Mouse (Mus musculus) ovary, postnatal 10 days (tissue): ENCODE data around the gene Filip1.
A peak's percentile ranks its signal among the peaks of the same experiment; 100 is the strongest.

ENCODE experiments used
- DNase-seq: peaks from one replicate; pipeline ENCODE4 v3.0.0; 2022; ENCODE audit warnings: low spot score

The Filip1 gene

GRCm38 (mm10) chr9:79979274-79979673, 33.4 kb downstream of the Filip1 start:
- DNase-seq = no peak

DNA sequence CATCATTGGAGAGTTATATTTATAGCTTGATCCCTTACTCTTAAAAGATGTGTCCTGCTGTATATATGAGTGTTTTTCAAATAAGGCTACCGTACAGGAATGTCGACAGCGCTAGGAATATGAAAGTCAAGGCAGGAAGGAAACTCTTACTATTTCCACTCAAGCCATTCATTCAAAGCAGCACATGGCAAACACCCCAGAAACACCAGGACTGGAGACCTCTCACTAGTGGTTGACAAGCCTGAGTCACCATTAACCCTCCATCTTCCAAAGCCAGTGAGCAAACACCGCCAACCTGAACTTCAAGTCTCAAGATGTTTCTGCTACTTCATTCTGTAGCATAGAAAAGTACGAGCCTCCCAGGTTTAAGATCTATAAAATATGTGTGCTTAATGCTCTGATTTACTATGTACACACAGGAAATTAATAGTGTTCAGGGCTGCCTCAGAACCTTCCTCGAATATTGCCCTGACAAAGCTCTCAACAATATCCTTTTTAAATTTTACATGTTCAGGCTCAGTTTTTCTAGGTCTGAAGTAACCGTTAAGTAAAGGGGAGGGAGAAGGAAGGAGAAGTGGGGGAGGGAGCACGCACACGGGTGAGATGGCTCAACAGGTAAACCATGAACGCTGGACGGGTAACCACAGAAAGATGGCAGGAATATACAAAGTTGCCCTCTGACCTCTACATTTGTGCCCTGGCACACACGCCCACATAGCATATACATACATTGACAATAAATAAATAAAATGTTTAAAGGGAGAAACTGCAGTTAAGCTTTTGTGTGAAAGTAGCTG, 34.2 kb downstream of the Filip1 start:
- DNase-seq = no peak

DNA sequence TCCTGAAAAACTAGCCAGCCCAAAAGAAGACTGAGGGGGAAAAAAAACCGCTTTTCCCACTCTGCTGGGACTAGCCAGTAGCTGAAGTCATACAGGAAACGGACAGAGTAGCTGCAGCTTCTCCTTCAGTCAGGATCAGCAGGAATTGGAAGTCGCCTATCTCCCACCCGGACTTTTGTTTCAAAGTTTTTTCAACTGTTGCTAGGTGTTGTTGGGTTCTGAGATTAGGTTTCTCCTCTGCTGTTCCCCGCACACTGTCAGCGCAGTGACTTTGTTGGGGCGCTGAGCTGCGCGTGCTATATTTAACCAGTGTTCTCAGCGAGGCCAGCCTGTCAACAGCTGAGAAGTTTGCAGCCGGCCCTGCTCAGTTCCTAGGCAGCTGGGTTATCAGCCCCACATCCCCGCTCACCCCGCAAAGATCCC, 35.1 kb downstream of the Filip1 start:
- peak; percentile 34 for DNase-seq

- DNase-seq = no peak
Observed at GRCm38 (mm10) chr9:79976789-79977188, 35.9 kb downstream of the Filip1 start.

DNA sequence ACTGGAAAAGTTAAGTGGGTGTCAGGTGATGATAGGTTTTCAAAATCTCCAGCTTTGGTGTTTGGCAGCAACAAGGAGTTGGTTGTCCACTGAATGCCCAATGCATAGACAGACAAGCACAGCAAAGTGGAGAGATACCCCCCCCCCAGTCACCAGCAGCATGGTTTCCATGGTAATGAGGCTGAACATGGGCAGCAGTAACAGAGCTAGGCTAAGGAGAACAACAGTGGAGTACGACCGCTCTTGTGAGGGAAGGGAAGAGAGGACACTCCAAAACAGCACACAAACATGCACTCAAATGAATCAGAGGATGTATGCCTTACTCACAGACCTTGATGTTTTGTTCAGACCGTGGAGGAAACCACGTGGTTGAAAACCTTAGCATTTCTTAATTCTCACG, 37.5 kb downstream of the Filip1 start:
- DNase-seq = no peak

DNA sequence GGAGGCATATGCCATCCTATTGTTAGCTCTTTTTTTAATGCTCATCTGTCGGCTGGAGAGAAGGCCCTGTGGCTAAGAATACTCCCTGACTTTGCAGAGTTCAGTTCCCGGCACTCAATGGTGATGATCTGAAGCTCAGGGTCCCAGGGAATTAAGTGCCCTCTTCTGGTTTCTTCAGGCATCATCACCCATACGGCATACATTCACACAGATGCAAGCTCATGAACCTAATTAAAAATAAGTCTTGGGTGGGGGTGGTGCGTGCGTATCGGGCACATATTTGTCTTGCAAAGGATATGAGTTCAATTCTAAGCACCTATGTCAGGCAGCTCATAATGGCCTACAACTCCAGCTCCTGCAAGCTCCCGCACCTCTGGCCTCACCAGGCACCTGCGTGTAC, 39.1 kb downstream of the Filip1 start:
- no peak for DNase-seq

DNA sequence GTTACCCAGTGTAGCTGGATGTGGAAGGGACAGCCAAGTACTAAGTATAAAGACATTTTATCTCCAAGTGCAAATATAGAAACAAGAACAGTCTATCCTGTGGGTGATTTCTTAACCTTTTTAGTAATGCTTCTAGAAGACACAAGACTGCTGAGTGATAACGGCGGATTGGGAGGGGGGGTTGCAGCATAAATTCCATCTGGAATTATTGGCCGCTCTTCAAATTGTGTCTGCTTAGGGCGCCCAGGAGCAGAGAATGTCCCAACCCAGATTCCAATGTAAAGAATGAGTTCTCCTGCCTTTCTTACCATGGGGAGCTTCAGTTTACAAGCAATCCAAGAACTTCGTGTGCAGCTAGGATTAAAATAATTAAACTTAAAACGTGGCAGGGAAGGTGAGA, 39.9 kb downstream of the Filip1 start:
- no peak for DNase-seq

GRCm38 (mm10) chr9:79971619-79972018, 41.0 kb downstream of the Filip1 start:
- DNase-seq = no peak

- DNase-seq = no peak
Observed at GRCm38 (mm10) chr9:79970659-79971118, 42.0 kb downstream of the Filip1 start.

DNA sequence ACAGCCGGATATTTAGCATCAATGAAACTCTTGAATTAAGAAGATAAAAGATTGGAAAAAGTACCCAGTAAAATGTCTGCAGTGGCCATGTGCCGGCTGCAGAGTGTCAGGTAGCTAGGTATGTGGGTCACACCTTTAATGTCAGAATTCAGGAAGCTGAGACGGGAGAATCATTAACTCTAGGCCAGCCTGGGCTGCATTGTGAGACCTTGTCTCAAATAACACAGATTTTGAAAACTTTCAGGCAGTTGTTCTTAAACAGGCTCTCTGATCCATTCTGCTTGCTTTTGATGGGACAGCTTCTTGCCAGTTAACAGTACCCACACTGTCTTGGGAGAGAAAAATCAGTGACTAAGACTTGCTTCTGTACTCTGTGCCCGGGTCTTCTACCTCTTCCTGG, 43.1 kb downstream of the Filip1 start:
- no peak for DNase-seq

GRCm38 (mm10) chr9:79966711-79967487, 45.8 kb downstream of the Filip1 start:
- DNase-seq = no peak

DNA sequence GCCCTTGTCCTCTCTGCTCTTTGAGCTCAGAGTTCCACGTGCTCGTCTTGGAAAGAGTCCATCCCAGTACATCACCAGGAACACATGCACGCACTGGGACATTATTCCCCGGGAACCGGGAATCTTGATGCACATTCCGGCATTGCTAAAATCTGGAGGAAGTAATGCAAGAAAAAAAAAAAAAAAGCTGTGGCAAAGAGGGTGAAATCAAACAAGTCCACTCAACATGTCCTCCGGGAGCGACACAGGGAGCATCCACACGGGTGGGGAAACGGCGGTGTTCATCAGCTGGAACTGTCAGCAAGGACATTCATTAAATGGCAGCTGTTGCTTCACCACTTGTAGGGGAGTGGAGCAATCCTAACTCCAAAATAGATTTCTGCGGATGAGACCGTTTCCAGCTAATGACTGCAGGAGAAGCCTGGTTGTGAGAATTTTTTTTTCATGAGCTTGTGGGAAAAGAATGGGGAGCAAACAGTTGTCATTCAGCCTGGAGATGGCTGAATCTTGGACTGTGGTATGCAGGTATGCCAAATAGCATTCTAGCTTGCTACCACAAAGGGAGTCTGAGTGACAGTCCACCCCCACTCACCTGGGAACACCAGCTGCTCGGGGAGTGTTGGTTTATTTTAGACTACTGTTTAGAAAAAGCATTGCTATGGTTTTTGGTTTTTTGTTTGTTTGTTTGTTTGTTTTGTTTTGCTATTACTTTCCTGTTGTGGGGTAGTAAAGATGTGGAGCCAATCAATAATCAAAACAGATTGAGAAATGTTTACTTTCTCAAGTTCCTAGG, 46.9 kb downstream of the Filip1 start:
- no peak for DNase-seq

GRCm38 (mm10) chr9:79965003-79965402, 47.6 kb downstream of the Filip1 start:
- DNase-seq = no peak

GRCm38 (mm10) chr9:79961630-79962285, 50.9 kb downstream of the Filip1 start:
- no peak for DNase-seq

GRCm38 (mm10) chr9:79960453-79960852, 52.2 kb downstream of the Filip1 start:
- no peak for DNase-seq

- DNase-seq = no peak
Observed at GRCm38 (mm10) chr9:79958395-79958794, 54.3 kb downstream of the Filip1 start.

GRCm38 (mm10) chr9:79954944-79955343, 57.7 kb downstream of the Filip1 start:
- DNase-seq = no peak

- no peak for DNase-seq
Observed at GRCm38 (mm10) chr9:79951984-79952383, 60.7 kb downstream of the Filip1 start.

- no peak for DNase-seq
Observed at GRCm38 (mm10) chr9:79951339-79951738, 61.3 kb downstream of the Filip1 start.

DNA sequence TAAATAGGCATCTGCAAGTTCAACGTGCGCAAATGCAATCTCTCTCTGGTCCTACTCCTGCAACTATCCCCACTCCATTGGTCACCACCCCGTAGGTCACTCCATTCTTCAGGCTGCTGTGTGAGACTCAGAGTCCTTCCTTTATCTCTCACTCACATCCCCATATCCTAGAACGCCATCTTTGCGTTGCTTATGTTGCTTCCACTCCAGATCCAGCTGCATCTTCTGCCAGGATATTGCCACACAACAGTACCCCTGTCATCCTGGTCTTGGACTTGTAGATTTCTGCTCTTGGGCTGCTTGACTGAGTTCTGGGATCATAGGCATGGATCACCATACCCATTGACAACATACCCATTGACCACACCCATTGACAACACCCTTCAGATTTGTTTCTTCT, 62.0 kb downstream of the Filip1 start:
- no peak for DNase-seq

- no peak for DNase-seq
Observed at GRCm38 (mm10) chr9:79950038-79950437, 62.6 kb downstream of the Filip1 start.

DNA sequence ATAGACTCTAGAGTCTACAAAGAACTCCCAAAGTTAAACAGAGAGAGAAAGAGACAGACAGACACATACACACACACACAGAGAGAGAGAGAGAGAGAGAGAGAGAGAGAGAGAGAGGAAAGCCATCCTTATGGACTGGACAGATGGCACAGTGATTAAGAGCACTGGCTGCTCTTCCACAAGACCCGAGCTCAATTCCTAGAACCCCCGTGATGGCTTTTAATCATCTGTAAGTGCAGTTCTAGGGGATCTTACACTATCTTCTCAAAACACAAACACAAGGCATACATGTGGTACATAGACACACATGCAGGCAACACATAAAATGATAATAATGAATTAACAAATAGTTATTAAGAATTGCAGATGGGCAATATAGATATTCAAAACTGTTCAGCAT, 64.3 kb downstream of the Filip1 start:
- DNase-seq = no peak
